Mouse (Mus musculus) midbrain, postnatal 0 days (tissue): Measurements from ENCODE around the gene Nfib. TPM values are rescaled to one million over a fixed set of nuclear protein-coding genes. Genes with fewer than 3 reads are reported as not detected.

Experiments
- ATAC-seq: fragments of 200-750 bp; cut with Nextera tagmentation; 2 replicates; pipeline ENCODE4 v1.8.0; 2017; ENCODE audit warnings: moderate number of reproducible peaks, mild to moderate bottlenecking, moderate TSS enrichment, moderate library complexity; ENCODE audit not compliant: low FRiP score
- DNase-seq: peaks from one replicate; pipeline ENCODE4 v3.0.0-alpha.2; 2015; ENCODE audit warnings: low spot score
- H3K27ac ChIP-seq: fragments of 300-500 bp; sonication (generic); 2 replicates; pipeline ENCODE4 v1.5.1; 2014; ENCODE audit warnings: low read depth, mild to moderate bottlenecking, low read length, mixed read lengths
- H3K27me3 ChIP-seq: fragments of 300-500 bp; sonication (generic); 2 replicates; pipeline ENCODE4 v1.6.1; 2014; ENCODE audit warnings: low read length, control low read depth, mixed read lengths; ENCODE audit not compliant: insufficient read depth
- H3K36me3 ChIP-seq: fragments of 300-500 bp; sonication (generic); 2 replicates; pipeline ENCODE4 v1.6.1; 2014; ENCODE audit warnings: low read length, control low read depth, mixed read lengths; ENCODE audit not compliant: insufficient read depth
- H3K4me1 ChIP-seq: fragments of 300-500 bp; sonication (generic); 2 replicates; pipeline ENCODE4 v1.6.1; 2014; ENCODE audit warnings: mild to moderate bottlenecking, control low read depth, antibody characterized with exemption, low read length, mixed read lengths; ENCODE audit not compliant: insufficient read depth
- H3K4me2 ChIP-seq: fragments of 300-500 bp; sonication (generic); 2 replicates; pipeline ENCODE4 v1.6.1; 2014; ENCODE audit warnings: low read depth, mild to moderate bottlenecking, low read length, mixed read lengths; ENCODE audit not compliant: poor library complexity, severe bottlenecking
- H3K4me3 ChIP-seq: fragments of 300-500 bp; sonication (generic); 2 replicates; pipeline ENCODE4 v1.5.1; 2014; ENCODE audit warnings: low read depth, mild to moderate bottlenecking, low read length, moderate library complexity
- H3K9ac ChIP-seq: fragments of 300-500 bp; sonication (generic); replicated peaks from 2 replicates; pipeline ENCODE4 v1.6.1; 2014; ENCODE audit warnings: mild to moderate bottlenecking, low read length, moderate library complexity, mixed read lengths; ENCODE audit not compliant: poor library complexity, severe bottlenecking
- H3K9me3 ChIP-seq: fragments of 300-500 bp; sonication (generic); 2 replicates; pipeline ENCODE4 v1.6.1; 2016; ENCODE audit warnings: low read length, control low read depth
- CTCF ChIP-seq: IDR thresholded peaks from 2 replicates; pipeline ENCODE4 v1.5.1; 2016; ENCODE audit warnings: antibody characterized with exemption, mild to moderate bottlenecking
- WGBS: fragments of 180-500 bp; shearing (Covaris S2); extraction: QIAGEN DNeasy Blood & Tissue Kit; methylation state at CpG from one replicate; pipeline ENCODE4 v1.1.7; 2014; 5-methylcytosine and 5-hydroxymethylcytosine counted together
- polyA plus RNA-seq: library from polyadenylated mRNA; unstranded; fragments of >200 nt; fragmentation: Nextera tagmentation; extraction: Ambion mirVana; gene quantifications from 2 replicates; pipeline ENCODE4 v1.2.1, GENCODE M21; 2015
- total RNA-seq: library from RNA; depleted of rRNA; stranded (reverse); fragments of >200 nt; gene quantifications from 2 replicates; pipeline ENCODE4 v1.2.3, GENCODE M21; 2014

Gene Nfib
- total and polyA plus RNA-seq, 2 experiments from 2014 or later, result 27.7 to 62.8 TPM

GRCm38 (mm10) chr4:82516211-82516795 lies 189.2 kb downstream of the Nfib start:
- H3K4me2 ChIP-seq, result no peak overlapping the region
- no peak for TF ChIP-seq CTCF

DNA sequence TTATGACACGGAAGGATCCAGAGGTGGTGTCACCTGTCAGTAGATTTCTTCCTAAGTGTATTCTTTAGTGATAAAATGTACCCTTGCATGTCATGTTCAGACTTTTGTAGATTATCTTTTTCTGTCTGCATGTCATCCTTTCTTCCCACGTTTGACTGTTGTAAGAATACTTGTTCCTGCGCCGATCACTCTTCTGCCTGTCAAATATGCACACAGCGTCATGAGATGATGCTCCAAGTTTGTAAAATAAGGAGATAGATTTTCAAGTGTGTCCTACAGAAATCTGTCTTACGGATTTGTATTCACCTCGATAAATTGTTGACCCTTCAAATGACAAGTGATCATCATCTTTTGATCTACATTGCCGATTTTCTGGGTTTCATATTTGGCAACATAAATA lies 190.6 kb downstream of the Nfib start:
- Histone ChIP-seq H3K4me3 (no peak overlapping the region), H3K9me3 (no peaks in the 10 kb centered on the region), H3K4me2 (no peak overlapping the region), H3K27me3 (no peaks in the 10 kb centered on the region), H3K9ac (no peak overlapping the region), H3K36me3 (no peaks in the 10 kb centered on the region), H3K4me1 (no peaks in the 10 kb centered on the region), H3K27ac (no peak overlapping the region)
- WGBS, result 86% methylated on average over 8 of the region's 8 CpGs
- ATAC-seq, result no peak
- no peak for TF ChIP-seq CTCF
- DNase-seq, result no peak

More at GRCm38 (mm10) chr4:82516211-82516795, 189.2 kb downstream of the Nfib start:
- no peak for DNase-seq
- Histone ChIP-seq H3K9ac (no peak overlapping the region), H3K27ac (no peak overlapping the region), H3K36me3 (no peaks in the 10 kb centered on the region), H3K27me3 (no peaks in the 10 kb centered on the region), H3K9me3 (no peaks in the 10 kb centered on the region), H3K4me3 (no peak overlapping the region), H3K4me1 (no peaks in the 10 kb centered on the region)
- 84% methylated on average over 6 of the region's 6 CpGs for whole genome bisulfite sequencing
- no peak for ATAC-seq

GRCm38 (mm10) chr4:82514373-82514772 lies 191.2 kb downstream of the Nfib start:
- no peak for TF ChIP-seq CTCF
- no peaks in the 10 kb centered on the region for H3K4me1 ChIP-seq
- H3K36me3 ChIP-seq, result no peaks in the 10 kb centered on the region
- no peaks in the 10 kb centered on the region for H3K27me3 ChIP-seq
- no peak overlapping the region for H3K9ac ChIP-seq
- ATAC-seq (no peak), DNase-seq (no peak)
- whole genome bisulfite sequencing, result 89% methylated on average over 1 of the region's 1 CpGs
- no peak overlapping the region for H3K27ac ChIP-seq
- no peak overlapping the region for H3K4me3 ChIP-seq
- H3K9me3 ChIP-seq, result no peaks in the 10 kb centered on the region
- no peak overlapping the region for H3K4me2 ChIP-seq

DNA sequence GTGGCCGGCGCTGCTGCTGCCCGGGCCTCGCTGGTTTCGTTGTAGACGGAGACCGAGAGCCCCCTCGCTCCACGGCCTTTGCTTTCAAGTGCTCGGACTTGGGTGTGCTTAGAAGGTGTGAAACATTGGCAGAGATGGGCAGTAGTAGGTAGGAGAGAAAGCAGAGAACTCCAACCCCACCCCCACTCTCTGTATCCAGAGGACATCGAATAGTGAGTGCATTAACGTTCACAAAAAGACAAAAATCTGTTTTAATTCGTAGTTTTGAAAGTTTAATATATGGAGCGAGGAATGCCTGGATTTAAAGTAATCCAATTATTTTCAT lies 192.2 kb downstream of the Nfib start:
- H3K4me2 ChIP-seq, result peak overlapping the region; percentile 90
- H3K27ac ChIP-seq, result peak overlapping the region; percentile 39
- H3K9ac ChIP-seq, result peak overlapping the region; percentile 33
- DNase-seq, result no peak
- H3K9me3 ChIP-seq, result no peaks in the 10 kb centered on the region
- H3K4me1 ChIP-seq, result no peaks in the 10 kb centered on the region
- H3K4me3 ChIP-seq, result peak overlapping the region; percentile 54
- ATAC-seq, result no peak
- H3K27me3 ChIP-seq, result no peaks in the 10 kb centered on the region
- TF ChIP-seq CTCF, result no peak
- WGBS, result 1% methylated on average over 14 of the region's 14 CpGs
- H3K36me3 ChIP-seq, result no peaks in the 10 kb centered on the region

DNA sequence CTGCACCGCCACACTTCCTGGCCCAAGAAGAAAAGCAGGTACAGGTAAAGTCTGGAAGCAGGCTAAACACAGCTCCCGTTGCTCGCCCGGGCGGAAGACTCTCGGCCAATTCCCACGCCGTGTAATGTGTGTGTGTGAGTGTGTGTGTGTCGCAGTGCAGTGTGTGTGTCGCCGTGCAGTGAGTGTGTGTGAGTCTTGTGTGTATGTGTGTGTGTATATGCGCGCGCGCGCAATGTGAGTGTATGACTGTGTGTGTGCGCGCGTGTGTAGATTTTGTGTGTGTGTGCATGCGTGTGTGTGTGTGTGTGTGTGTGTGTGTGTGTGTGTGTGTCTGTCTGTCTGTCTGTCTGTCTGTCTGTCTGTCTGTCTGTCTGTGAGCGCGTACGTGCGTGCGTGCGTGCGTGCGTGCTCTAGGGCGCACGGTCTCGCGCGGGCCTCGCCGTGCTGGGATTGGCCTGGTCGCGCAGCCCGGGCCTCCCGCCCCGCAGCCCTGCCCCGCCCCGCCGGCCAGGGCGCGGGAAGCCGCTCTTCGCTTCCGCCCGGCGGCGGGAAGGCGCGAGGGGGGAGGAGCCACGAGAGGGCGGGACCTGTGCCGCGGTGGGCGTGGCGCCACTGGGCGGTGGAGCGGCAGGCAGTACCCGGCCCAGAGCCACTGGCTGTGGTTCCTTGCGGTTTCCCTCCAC lies 192.7 kb downstream of the Nfib start:
- peak overlapping the region; percentile 90 for H3K4me2 ChIP-seq

GRCm38 (mm10) chr4:82512335-82512734 lies 193.2 kb downstream of the Nfib start:
- ATAC-seq (no peak), DNase-seq (no peak)
- peak overlapping the region; percentile 90 for H3K4me2 ChIP-seq
- peak overlapping the region; percentile 54 for H3K4me3 ChIP-seq
- H3K27me3 ChIP-seq, result no peaks in the 10 kb centered on the region
- H3K27ac ChIP-seq, result peak overlapping the region; percentile 65
- H3K9me3 ChIP-seq, result no peaks in the 10 kb centered on the region
- H3K4me1 ChIP-seq, result no peaks in the 10 kb centered on the region
- TF ChIP-seq CTCF, result no peak
- H3K9ac ChIP-seq, result peak overlapping the region; percentile 33; the same call in 1 of the 2 replicates
- under 1% methylated on average over 13 of the region's 13 CpGs for WGBS
- no peaks in the 10 kb centered on the region for H3K36me3 ChIP-seq

More for the DNA sequence above, 192.7 kb downstream of the Nfib start:
- Histone ChIP-seq H3K9ac (peak overlapping the region; percentile 33), H3K27me3 (no peaks in the 10 kb centered on the region), H3K36me3 (no peaks in the 10 kb centered on the region), H3K27ac (peak overlapping the region; percentile 65), H3K4me1 (no peaks in the 10 kb centered on the region), H3K9me3 (no peaks in the 10 kb centered on the region), H3K4me3 (peak overlapping the region; percentile 54)
- peak; percentile 98 for ATAC-seq
- no peak; the same call in 1 of the 2 replicates for TF ChIP-seq CTCF
- WGBS, result under 1% methylated on average over 46 of the region's 63 CpGs
- DNase-seq, result peak; percentile 94
